In genomic region chr14:79299230-79299629, GRCm38 (mm10) we compare ENCODE assay signal across 9 mouse cellular contexts. TPM values are rescaled to one million over a fixed set of nuclear protein-coding genes. Genes with fewer than 3 reads are reported as not detected.
DNase-seq lines count a peak whose midpoint lies in the region; ATAC-seq and TF ChIP-seq lines count a peak whose summit lies in the region.
"Had no signal": no experiment of that assay in that cellular context is flagged by ENCODE, and none has a peak within 500 bp of the region (broad histone marks: within the 10 kb centered on the region; RNA-seq: fewer than 3 reads in every experiment).

No protein-coding gene starts in this region.

- peak overlapping the region; percentile 36; the same call in 1 of the 2 replicates for H3K9ac ChIP-seq in heart, adult 2 months (ENCODE audit: low read depth, low read length)
- no peak overlapping the region for H3K9ac ChIP-seq in lung, embryonic 14.5 days
- no peak overlapping the region for H3K9ac ChIP-seq in forebrain, embryonic 14.5 days (ENCODE audit: low read length)

- no peaks in the 10 kb centered on the region for H3K9me3 ChIP-seq in heart, embryonic 10.5 days
- H3K9me3 ChIP-seq in lung, embryonic 14.5 days (ENCODE audit: low read depth, low read length): no peaks in the 10 kb centered on the region
- H3K9me3 ChIP-seq in forebrain, embryonic 14.5 days (replicated peaks; ENCODE audit: control insufficient read depth, low read length): no peaks in the 10 kb centered on the region

- H3K27ac ChIP-seq in heart, adult 2 months: peak overlapping the region; percentile 47
- H3K27ac ChIP-seq in heart, embryonic 10.5 days: no peak overlapping the region
- H3K27ac ChIP-seq in lung, embryonic 14.5 days (ENCODE audit: low read depth): no peak overlapping the region
- no peak overlapping the region for H3K27ac ChIP-seq in forebrain, embryonic 14.5 days (ENCODE audit: low read depth, low read length)

- peaks cover 4% of the 10 kb centered on the region; the same call in 1 of the 2 replicates for H3K4me1 ChIP-seq in heart, adult 2 months (ENCODE audit: control insufficient read depth, insufficient read depth, low read length)
- peaks cover 43% of the 10 kb centered on the region for H3K4me1 ChIP-seq in heart, embryonic 10.5 days
- no peaks in the 10 kb centered on the region; the same call in 1 of the 2 replicates for H3K4me1 ChIP-seq in lung, embryonic 14.5 days (ENCODE audit: insufficient read depth)
- H3K4me1 ChIP-seq in forebrain, embryonic 14.5 days (ENCODE audit: control insufficient read depth, insufficient read depth, low read length): peaks cover 6% of the 10 kb centered on the region

- no peak for TF ChIP-seq EP300 in heart, adult 2 months (IDR thresholded peaks at IDR 0.05; ENCODE audit: insufficient read depth, low read depth, low read length)

- no peak for TF ChIP-seq POLR2A in heart, adult 2 months (IDR thresholded peaks at IDR 0.05; ENCODE audit: insufficient read depth, low read depth, low read length)
- TF ChIP-seq POLR2A in myocyte (IDR thresholded peaks at IDR 0.05; ENCODE audit: insufficient read length, low read depth): no peak

- ATAC-seq in lung, embryonic 14.5 days (ENCODE audit: insufficient read depth): no peak
- no peak for ATAC-seq in forebrain, embryonic 14.5 days

- intact Hi-C loops in heart, adult 2 months (cut with DNase I): loop anchor here (5.0 kb wide), 1 partner anchor 117 kb away; no protein-coding TSS in a partner anchor

- TF ChIP-seq CTCF in heart, adult 2 months (IDR thresholded peaks at IDR 0.05): no peak
- TF ChIP-seq CTCF in lung, embryonic 14.5 days (IDR thresholded peaks at IDR 0.05; ENCODE audit: low read depth): no peak

- no peaks in the 10 kb centered on the region for H3K79me2 ChIP-seq in heart, adult 2 months (replicated peaks; ENCODE audit: control insufficient read depth, insufficient read depth, low read length)
- no peaks in the 10 kb centered on the region for H3K79me2 ChIP-seq in myocyte (ENCODE audit: control insufficient read depth, insufficient read depth)

- H3K4me3 ChIP-seq in heart, adult 2 months: peak overlapping the region; percentile 74
- no peak overlapping the region for H3K4me3 ChIP-seq in heart, embryonic 10.5 days
- H3K4me3 ChIP-seq in lung, embryonic 14.5 days (ENCODE audit: low read depth, low read length): peak overlapping the region; percentile 18; the same call in 1 of the 2 replicates
- H3K4me3 ChIP-seq in forebrain, embryonic 14.5 days (ENCODE audit: low read depth, low read length): peak overlapping the region; percentile 16; the same call in 1 of the 2 replicates
- no peak overlapping the region for H3K4me3 ChIP-seq in myocyte

- peak overlapping the region; percentile 99 for H3K4me2 ChIP-seq in lung, embryonic 14.5 days
- H3K4me2 ChIP-seq in forebrain, embryonic 14.5 days (ENCODE audit: low read length): peak overlapping the region; percentile 39
- H3K4me2 ChIP-seq in myocyte (ENCODE audit: low read depth): peak overlapping the region; percentile 42

- peaks cover 9% of the 10 kb centered on the region for H3K36me3 ChIP-seq in heart, adult 2 months (ENCODE audit: control insufficient read depth, insufficient read depth, low read length)
- no peaks in the 10 kb centered on the region for H3K36me3 ChIP-seq in heart, embryonic 10.5 days
- no peaks in the 10 kb centered on the region for H3K36me3 ChIP-seq in lung, embryonic 14.5 days (ENCODE audit: insufficient read depth)
- H3K36me3 ChIP-seq in forebrain, embryonic 14.5 days (ENCODE audit: control insufficient read depth, insufficient read depth, low read length): no peaks in the 10 kb centered on the region
- H3K36me3 ChIP-seq in myocyte (ENCODE audit: control insufficient read depth, insufficient read depth): no peaks in the 10 kb centered on the region

- 49% methylated on average over 4 of the region's 4 CpGs for WGBS in heart, adult 2 months
- WGBS in heart, embryonic 10.5 days: 51% methylated on average over 4 of the region's 4 CpGs
- WGBS in lung, embryonic 14.5 days: 52% methylated on average over 4 of the region's 4 CpGs
- 38% methylated on average over 4 of the region's 4 CpGs for WGBS in forebrain, embryonic 14.5 days

- DNase-seq in heart, adult 2 months: no peak
- no peak for DNase-seq in heart, embryonic 10.5 days (ENCODE audit: low spot score)
- DNase-seq in lung, embryonic 14.5 days: no peak
- DNase-seq in lung, postnatal 25 days (ENCODE audit: low spot score): no peak
- DNase-seq in forebrain, embryonic 14.5 days (ENCODE audit: low spot score): no peak
- DNase-seq in testis, postnatal 10 days (ENCODE audit: low spot score): no peak
- no peak for DNase-seq in thymus, postnatal 0 days (ENCODE audit: low spot score)

- H3ac ChIP-seq in myocyte (ENCODE audit: control insufficient read depth, insufficient read length): no peak overlapping the region

- no peaks in the 10 kb centered on the region for H3K27me3 ChIP-seq in heart, adult 2 months (ENCODE audit: control insufficient read depth, insufficient read depth, low read length)
- peaks cover 40% of the 10 kb centered on the region for H3K27me3 ChIP-seq in heart, embryonic 10.5 days (ENCODE audit: insufficient read depth, poor library complexity, severe bottlenecking)
- no peaks in the 10 kb centered on the region for H3K27me3 ChIP-seq in lung, embryonic 14.5 days (ENCODE audit: insufficient read depth, low read length)
- H3K27me3 ChIP-seq in forebrain, embryonic 14.5 days (replicated peaks; ENCODE audit: control insufficient read depth, insufficient read depth, low read length): no peaks in the 10 kb centered on the region
- H3K27me3 ChIP-seq in myocyte (ENCODE audit: control insufficient read depth, insufficient read depth, insufficient read length): no peaks in the 10 kb centered on the region

TF ChIP-seq in myocyte, 11 proteins besides CTCF, POLR2A, EP300 and RAD21:
- TF ChIP-seq USF1 (IDR thresholded peaks at IDR 0.05; ENCODE audit: low read depth): peak; percentile 61
- TF ChIP-seq SRF (IDR thresholded peaks at IDR 0.05; ENCODE audit: control insufficient read depth, insufficient read length, low read depth): no peak

RNA-seq across cellular contexts. Expression of gene Rgcc, which starts 2.2 kb away (rescaled TPM):
- total RNA-seq in heart, adult 2 months (2021): 100 to 1,000 TPM in 1 of 2 experiments, 10 to 100 TPM in 1; 66.4 to 116 TPM
- polyA plus RNA-seq in heart, adult 2 months (2012; rRNA removed): 91.8 and 124 TPM in 2 replicates
- 16.0 and 17.0 TPM in 2 replicates for polyA plus RNA-seq in heart, embryonic 10.5 days (2016; fragmentation: Nextera tagmentation; extraction: Ambion mirVana)
- polyA plus RNA-seq in lung, embryonic 14.5 days (2014; fragmentation: Nextera tagmentation; extraction: Ambion mirVana): 137 and 142 TPM in 2 replicates
- polyA plus RNA-seq in forebrain, embryonic 14.5 days (2014; fragmentation: Nextera tagmentation; extraction: Ambion mirVana): 68.7 and 81.5 TPM in 2 replicates
- 6.0 TPM for polyA plus RNA-seq in myocyte (2012; fragmentation: generic; extraction: Trizol)
- 552 and 560 TPM in 2 replicates for polyA plus RNA-seq in thymus, postnatal 0 days (2015; fragmentation: Nextera tagmentation; extraction: Ambion mirVana)

RNA-seq across cellular contexts. Expression of gene Zfp957, which starts 52.1 kb away (rescaled TPM):
- not detected for total RNA-seq in heart, adult 2 months (2021)
- not detected in 2 replicates for polyA plus RNA-seq in heart, adult 2 months (2012; rRNA removed)
- 0.06 TPM in 1 of 2 replicates, not detected in the other for polyA plus RNA-seq in heart, embryonic 10.5 days (2016; fragmentation: Nextera tagmentation; extraction: Ambion mirVana)
- not detected in 2 replicates for polyA plus RNA-seq in lung, embryonic 14.5 days (2014; fragmentation: Nextera tagmentation; extraction: Ambion mirVana)
- polyA plus RNA-seq in forebrain, embryonic 14.5 days (2014; fragmentation: Nextera tagmentation; extraction: Ambion mirVana): not detected in 2 replicates
- polyA plus RNA-seq in myocyte (2012; fragmentation: generic; extraction: Trizol): not detected
- not detected in 2 replicates for polyA plus RNA-seq in thymus, postnatal 0 days (2015; fragmentation: Nextera tagmentation; extraction: Ambion mirVana)
- total RNA-seq: adrenal gland, postnatal 10 days had no signal

Comparison
In these comparisons a context has a peak if more than half of its experiments do, and no peak if none do; other contexts are left out.
1. H3K4me3 ChIP-seq: peak in heart, adult 2 months (single experiment), lung, embryonic 14.5 days (single experiment) and forebrain, embryonic 14.5 days (single experiment); none in heart, embryonic 10.5 days (single experiment) and myocyte (single experiment).
2. H3K4me2 ChIP-seq: peak in every context shown above with its lines; median percentile 99 in lung, embryonic 14.5 days; 42 in myocyte; 39 in forebrain, embryonic 14.5 days.